Mouse (Mus musculus): ENCODE data around the gene Pi16. TPM values are rescaled to one million over a fixed set of nuclear protein-coding genes. Genes with fewer than 3 reads are reported as not detected.

The Pi16 gene
- polyA plus RNA-seq, 1 experiment = 18.4 TPM

DNA sequence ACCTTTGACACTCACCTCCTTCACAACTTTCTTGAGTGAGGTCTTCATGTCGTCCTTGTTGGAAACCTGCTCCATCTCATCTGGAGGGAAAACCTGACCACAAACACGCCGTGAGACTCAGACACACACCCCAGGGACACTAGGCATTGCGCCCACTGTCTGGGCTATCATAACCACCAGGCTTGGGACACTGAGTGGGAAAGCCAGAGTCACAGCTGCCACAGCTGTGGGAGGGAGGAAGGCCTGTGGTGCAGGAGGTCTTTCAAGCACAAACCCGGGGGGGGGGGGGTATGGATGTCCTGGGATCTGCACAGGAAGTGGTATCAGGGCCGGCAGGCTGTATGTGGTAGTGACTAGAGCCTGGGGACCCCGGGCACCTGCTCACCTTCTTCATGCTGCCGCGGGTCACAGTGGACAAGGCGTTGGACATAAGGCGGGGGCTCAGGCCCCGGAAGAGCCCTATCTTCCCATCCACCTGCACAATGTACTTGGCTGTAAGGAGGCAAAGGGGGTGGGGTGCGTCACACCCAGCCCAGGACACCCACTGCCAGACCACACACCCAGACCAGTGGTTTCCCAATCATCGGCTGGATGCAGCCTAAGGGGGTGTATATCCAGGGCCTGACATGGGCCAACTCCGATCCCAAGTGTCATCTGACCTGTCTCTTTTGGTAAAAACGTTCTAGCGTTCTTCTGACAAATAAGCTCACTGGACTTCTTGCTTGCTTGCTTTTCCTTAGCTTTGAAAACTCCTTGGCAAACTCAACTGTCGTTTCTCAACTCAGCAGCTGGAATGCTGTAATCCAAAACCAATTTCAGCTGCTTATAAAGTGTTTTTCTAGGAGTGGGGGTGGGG, 23.2 kb downstream of the Pi16 start:
- Histone ChIP-seq H3K4me3 (ENCODE audit: insufficient read depth, low read depth, low read length) (no peak overlapping the region), H3K4me1 (ENCODE audit: control insufficient read depth, insufficient read depth, low read length) (peaks cover 16% of the 10 kb centered on the region), H3K36me3 (ENCODE audit: control insufficient read depth, insufficient read depth, low read length) (peaks cover 4% of the 10 kb centered on the region), H3K27me3 (replicated peaks; ENCODE audit: control insufficient read depth, insufficient read depth, low read length) (no peaks in the 10 kb centered on the region), H3K27ac (ENCODE audit: insufficient read depth, low read depth, low read length) (no peak overlapping the region)
- 71% methylated on average over 18 of the region's 18 CpGs for WGBS
- TF ChIP-seq POLR2A (IDR thresholded peaks at IDR 0.05; ENCODE audit: low read depth, low read length) (no peak), CTCF (conservative IDR thresholded peaks at IDR 0.05; ENCODE audit: insufficient read depth, insufficient read length, low read depth, low read length) (no peak)
- DNase-seq = no peak

GRCm38 (mm10) chr17:29341591-29342003, 24.1 kb downstream of the Pi16 start:
- Histone ChIP-seq H3K36me3 (ENCODE audit: control insufficient read depth, insufficient read depth, low read length) (peaks cover 3% of the 10 kb centered on the region; the same call in 1 of the 2 replicates), H3K4me3 (ENCODE audit: insufficient read depth, low read depth, low read length) (no peak overlapping the region), H3K4me1 (ENCODE audit: control insufficient read depth, insufficient read depth, low read length) (peaks cover 16% of the 10 kb centered on the region), H3K27ac (ENCODE audit: insufficient read depth, low read depth, low read length) (peak overlapping the region; percentile 20), H3K27me3 (replicated peaks; ENCODE audit: control insufficient read depth, insufficient read depth, low read length) (no peaks in the 10 kb centered on the region)
- TF ChIP-seq CTCF (conservative IDR thresholded peaks at IDR 0.05; ENCODE audit: insufficient read depth, insufficient read length, low read depth, low read length) (no peak; the same call in 1 of the 2 replicates), POLR2A (IDR thresholded peaks at IDR 0.05; ENCODE audit: low read depth, low read length) (no peak)
- peak; percentile 72 for DNase-seq
- 10% methylated on average over 9 of the region's 9 CpGs for WGBS

DNA sequence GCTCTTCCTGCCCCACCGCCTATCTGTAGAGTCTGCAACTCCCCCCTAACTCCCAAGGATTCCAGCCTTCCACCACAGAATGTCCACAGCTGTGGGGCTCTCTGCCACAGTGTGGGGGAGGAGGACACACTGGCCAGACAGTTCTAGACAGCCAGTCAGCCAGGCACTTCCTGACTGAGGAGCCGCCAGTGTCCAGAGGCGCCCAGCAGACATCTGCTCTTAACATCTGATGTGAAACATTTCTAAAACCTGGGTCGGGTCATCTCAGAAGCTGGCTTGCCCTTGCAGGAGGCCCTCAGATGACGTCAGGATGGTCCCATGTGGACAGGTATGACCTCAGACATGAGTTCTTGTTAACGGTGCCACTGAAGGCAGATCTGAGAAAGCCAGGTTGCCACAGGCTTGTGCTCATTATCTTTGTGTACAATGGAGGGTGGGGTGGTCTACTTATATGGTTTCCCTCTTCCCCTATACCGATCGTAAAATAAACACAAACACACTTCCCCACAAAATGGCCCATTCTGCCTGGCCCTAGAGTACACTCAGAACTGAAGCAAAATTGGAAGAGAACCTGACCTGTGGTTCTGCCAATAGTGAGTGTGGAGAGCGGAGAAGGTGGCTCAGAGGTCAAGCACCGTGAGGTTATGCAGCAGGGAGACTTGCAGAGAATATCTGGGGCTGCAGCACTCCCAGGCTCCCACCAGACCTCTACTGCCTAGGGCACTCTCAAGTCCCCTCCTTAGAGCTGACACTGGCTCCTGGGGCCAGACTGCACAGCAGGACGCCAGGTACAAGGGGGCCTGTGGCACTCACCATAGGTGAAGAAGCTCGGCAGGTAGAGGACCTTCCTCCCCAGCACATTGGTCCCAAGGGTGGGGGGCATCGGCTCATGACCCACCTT, 24.8 kb downstream of the Pi16 start:
- DNase-seq = peak; percentile 67
- no peaks in the 10 kb centered on the region for H3K27me3 ChIP-seq (replicated peaks; ENCODE audit: control insufficient read depth, insufficient read depth, low read length)
- H3K27ac ChIP-seq (ENCODE audit: insufficient read depth, low read depth, low read length) = peak overlapping the region; percentile 20
- TF ChIP-seq CTCF (conservative IDR thresholded peaks at IDR 0.05; ENCODE audit: insufficient read depth, insufficient read length, low read depth, low read length) (no peak), POLR2A (IDR thresholded peaks at IDR 0.05; ENCODE audit: low read depth, low read length) (no peak)
- H3K4me3 ChIP-seq (ENCODE audit: insufficient read depth, low read depth, low read length) = no peak overlapping the region
- H3K4me1 ChIP-seq (ENCODE audit: control insufficient read depth, insufficient read depth, low read length) = peaks cover 16% of the 10 kb centered on the region
- WGBS = 32% methylated on average over 13 of the region's 13 CpGs
- H3K36me3 ChIP-seq (ENCODE audit: control insufficient read depth, insufficient read depth, low read length) = peaks cover 3% of the 10 kb centered on the region; the same call in 1 of the 2 replicates

- peaks cover 17% of the 10 kb centered on the region for H3K4me1 ChIP-seq (ENCODE audit: control insufficient read depth, insufficient read depth, low read length)
- H3K4me3 ChIP-seq (ENCODE audit: insufficient read depth, low read depth, low read length) = no peak overlapping the region
- 80% methylated on average over 5 of the region's 5 CpGs for WGBS
- no peaks in the 10 kb centered on the region for H3K36me3 ChIP-seq (ENCODE audit: control insufficient read depth, insufficient read depth, low read length)
- no peak for TF ChIP-seq POLR2A (IDR thresholded peaks at IDR 0.05; ENCODE audit: low read depth, low read length)
- no peak for TF ChIP-seq CTCF (conservative IDR thresholded peaks at IDR 0.05; ENCODE audit: insufficient read depth, insufficient read length, low read depth, low read length)
- no peak for DNase-seq
- no peak overlapping the region for H3K27ac ChIP-seq (ENCODE audit: insufficient read depth, low read depth, low read length)
- no peaks in the 10 kb centered on the region for H3K27me3 ChIP-seq (replicated peaks; ENCODE audit: control insufficient read depth, insufficient read depth, low read length)
Measured at GRCm38 (mm10) chr17:29343241-29343640, 25.8 kb downstream of the Pi16 start.

- no peak overlapping the region for H3K4me3 ChIP-seq (ENCODE audit: insufficient read depth, low read depth, low read length)
- peaks cover 26% of the 10 kb centered on the region for H3K4me1 ChIP-seq (ENCODE audit: control insufficient read depth, insufficient read depth, low read length)
- no peak for DNase-seq
- H3K27ac ChIP-seq (ENCODE audit: insufficient read depth, low read depth, low read length) = no peak overlapping the region
- H3K27me3 ChIP-seq (replicated peaks; ENCODE audit: control insufficient read depth, insufficient read depth, low read length) = no peaks in the 10 kb centered on the region
- H3K36me3 ChIP-seq (ENCODE audit: control insufficient read depth, insufficient read depth, low read length) = no peaks in the 10 kb centered on the region
- no peak for TF ChIP-seq POLR2A (IDR thresholded peaks at IDR 0.05; ENCODE audit: low read depth, low read length)
- TF ChIP-seq CTCF (conservative IDR thresholded peaks at IDR 0.05; ENCODE audit: insufficient read depth, insufficient read length, low read depth, low read length) = no peak
- 91% methylated on average over 12 of the region's 12 CpGs for WGBS
Measured at GRCm38 (mm10) chr17:29345272-29345671, 27.8 kb downstream of the Pi16 start.

DNA sequence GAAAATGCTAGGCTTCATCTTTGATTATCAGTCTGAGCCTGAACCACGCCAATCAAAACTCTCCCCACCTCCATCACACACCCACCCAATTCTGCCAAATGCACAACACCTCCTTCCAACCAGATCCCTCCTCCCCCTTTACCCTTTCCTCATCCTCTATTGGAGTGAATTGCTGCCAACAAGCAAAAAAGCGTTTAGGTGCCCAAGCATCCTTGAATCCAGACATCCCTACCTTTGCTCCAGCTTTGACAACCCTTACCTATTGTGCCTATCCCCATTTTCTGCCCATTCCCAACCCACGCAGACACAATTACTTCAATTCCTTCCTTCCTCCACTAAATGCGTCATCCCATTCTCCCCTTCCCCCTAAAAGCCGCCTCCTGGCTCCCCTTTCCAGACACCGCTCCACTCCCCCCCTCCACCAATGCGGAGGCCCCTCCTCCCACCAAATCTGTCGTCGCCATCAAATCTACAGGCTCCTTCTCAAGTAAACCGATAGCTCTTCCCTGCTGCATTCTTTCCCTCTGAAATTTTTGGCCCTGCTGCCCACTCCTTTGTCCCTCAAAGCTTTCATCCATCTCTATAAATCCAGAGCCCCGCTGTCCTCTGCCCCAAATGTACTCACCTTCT, 29.1 kb downstream of the Pi16 start:
- 8% methylated on average over 11 of the region's 11 CpGs for WGBS
- Histone ChIP-seq H3K27ac (ENCODE audit: insufficient read depth, low read depth, low read length) (peak overlapping the region; percentile 40), H3K4me1 (ENCODE audit: control insufficient read depth, insufficient read depth, low read length) (peaks cover 23% of the 10 kb centered on the region), H3K27me3 (replicated peaks; ENCODE audit: control insufficient read depth, insufficient read depth, low read length) (no peaks in the 10 kb centered on the region), H3K36me3 (ENCODE audit: control insufficient read depth, insufficient read depth, low read length) (no peaks in the 10 kb centered on the region), H3K4me3 (ENCODE audit: insufficient read depth, low read depth, low read length) (peak overlapping the region; percentile 77)
- peak; percentile 33 for DNase-seq
- TF ChIP-seq CTCF (conservative IDR thresholded peaks at IDR 0.05; ENCODE audit: insufficient read depth, insufficient read length, low read depth, low read length) (no peak), POLR2A (IDR thresholded peaks at IDR 0.05; ENCODE audit: low read depth, low read length) (no peak)
